In the genomic region with DNA sequence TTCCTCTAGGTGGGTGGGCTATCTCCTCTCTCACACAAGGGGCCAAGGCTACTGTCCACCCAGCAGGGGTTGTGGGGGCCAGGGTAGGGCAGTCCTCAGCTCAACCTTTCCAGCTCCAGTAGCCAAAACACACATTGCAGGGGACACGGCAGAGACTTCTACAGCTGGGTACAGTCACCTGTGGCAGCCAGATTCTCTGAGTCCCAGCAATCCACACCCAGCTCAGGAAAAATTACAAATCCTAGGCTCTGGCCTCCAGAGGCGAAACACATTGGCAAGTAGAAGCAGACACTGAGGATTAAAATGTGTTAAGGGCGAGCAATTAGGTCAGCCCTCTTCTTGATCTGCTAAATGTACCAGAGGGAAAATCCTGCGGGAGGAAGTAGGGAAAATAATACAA, we compare ENCODE assay signal across 24 mouse cellular contexts. TPM values are rescaled to one million over a fixed set of nuclear protein-coding genes. Genes with fewer than 3 reads are reported as not detected.
DNase-seq lines count a peak whose midpoint lies in the region; ATAC-seq lines count a peak whose summit lies in the region.
"Had no signal": no experiment of that assay in that cellular context is flagged by ENCODE, and none has a peak within 500 bp of the region (broad histone marks: within the 10 kb centered on the region; RNA-seq: fewer than 3 reads in every experiment).

No protein-coding gene starts in this region.

- no peak overlapping the region for H3K27ac ChIP-seq in intestine, embryonic 14.5 days (ENCODE audit: low read depth)
- no peak overlapping the region for H3K27ac ChIP-seq in intestine, embryonic 15.5 days
- H3K27ac ChIP-seq: embryonic facial prominence, embryonic 13.5 days; forebrain, embryonic 12.5 days; heart, embryonic 10.5 days; heart, embryonic 15.5 days; hindbrain, embryonic 13.5 days; hindbrain, postnatal 0 days had no signal

- no peak overlapping the region for H3K4me2 ChIP-seq in intestine, embryonic 14.5 days (ENCODE audit: low read length)
- H3K4me2 ChIP-seq in intestine, embryonic 15.5 days (replicated peaks) = no peak overlapping the region
- H3K4me2 ChIP-seq: embryonic facial prominence, embryonic 13.5 days; forebrain, embryonic 12.5 days; heart, embryonic 15.5 days; hindbrain, embryonic 13.5 days had no signal

- H3K4me1 ChIP-seq in intestine, embryonic 14.5 days (replicated peaks; ENCODE audit: control insufficient read depth, insufficient read depth, low read length) = no peaks in the 10 kb centered on the region
- no peaks in the 10 kb centered on the region for H3K4me1 ChIP-seq in intestine, embryonic 15.5 days (replicated peaks)
- H3K4me1 ChIP-seq: forebrain, embryonic 12.5 days; heart, embryonic 15.5 days; hindbrain, embryonic 13.5 days had no signal

- no peak for ATAC-seq in intestine, embryonic 14.5 days (replicated peaks; ENCODE audit: low FRiP score, low TSS enrichment, low read depth)
- ATAC-seq in intestine, embryonic 15.5 days = no peak
- ATAC-seq: activated CD4-positive, CD25-positive, alpha-beta regulatory T cell, adult 4 months; CD4-positive, CD25-positive, alpha-beta regulatory T cell, adult 4 months; forebrain, embryonic 16.5 days; hindbrain, postnatal 0 days; intestine, embryonic 16.5 days; Patski had no signal

- WGBS in intestine, embryonic 14.5 days = 49% methylated on average over 4 of the region's 4 CpGs
- 58% methylated on average over 4 of the region's 4 CpGs for WGBS in intestine, embryonic 15.5 days

- H3K9ac ChIP-seq in intestine, embryonic 14.5 days (ENCODE audit: low read length) = no peak overlapping the region
- H3K9ac ChIP-seq in intestine, embryonic 15.5 days = no peak overlapping the region
- H3K9ac ChIP-seq: embryonic facial prominence, embryonic 13.5 days; forebrain, embryonic 12.5 days; heart, embryonic 15.5 days; hindbrain, embryonic 13.5 days had no signal

- DNase-seq in heart, adult 11 months = peak; percentile 95
- DNase-seq in heart, postnatal 4 days = no peak
- peak; percentile 18 for DNase-seq in intestine, embryonic 14.5 days (ENCODE audit: low spot score)
- DNase-seq in Muller cell, postnatal 12 days (ENCODE audit: inconsistent ontology term) = peak; percentile 30
- DNase-seq in retina, postnatal 1 day = peak; percentile 48
- no peak for DNase-seq in left cerebral cortex, postnatal 4 days
- DNase-seq: B cell, adult 2 months; cerebellum, adult 11-12 months; cerebellum, adult 9-10 months; cerebellum, postnatal 25 days; gastrocnemius, postnatal 14 days had no signal

- H3K9me3 ChIP-seq in intestine, embryonic 14.5 days (ENCODE audit: control insufficient read depth, low read length) = no peaks in the 10 kb centered on the region
- H3K9me3 ChIP-seq in intestine, embryonic 15.5 days = no peaks in the 10 kb centered on the region
- H3K9me3 ChIP-seq: embryonic facial prominence, embryonic 13.5 days; forebrain, embryonic 12.5 days; G1E; heart, embryonic 15.5 days had no signal

- no peaks in the 10 kb centered on the region for H3K27me3 ChIP-seq in intestine, embryonic 14.5 days (replicated peaks; ENCODE audit: control insufficient read depth, insufficient read depth, low read length)
- H3K27me3 ChIP-seq in intestine, embryonic 15.5 days (replicated peaks) = no peaks in the 10 kb centered on the region
- H3K27me3 ChIP-seq: embryonic facial prominence, embryonic 13.5 days; forebrain, embryonic 12.5 days; heart, embryonic 15.5 days; hindbrain, embryonic 13.5 days; Patski had no signal

- no peak overlapping the region for H3K4me3 ChIP-seq in intestine, embryonic 14.5 days (ENCODE audit: low read depth, low read length)
- H3K4me3 ChIP-seq in intestine, embryonic 15.5 days (replicated peaks) = no peak overlapping the region
- H3K4me3 ChIP-seq: embryonic facial prominence, embryonic 13.5 days; forebrain, embryonic 12.5 days; heart, embryonic 10.5 days; heart, embryonic 15.5 days; hindbrain, embryonic 13.5 days had no signal

- intact Hi-C loops in left cerebral cortex, postnatal 4 days (cut with DNase I) = loop anchor here (5.0 kb wide), 2 partner anchors 439 to 549 kb away; no protein-coding TSS in a partner anchor

- no peaks in the 10 kb centered on the region for H3K36me3 ChIP-seq in intestine, embryonic 14.5 days (ENCODE audit: control insufficient read depth, insufficient read depth, low read length)
- H3K36me3 ChIP-seq in intestine, embryonic 15.5 days = no peaks in the 10 kb centered on the region
- H3K36me3 ChIP-seq: embryonic facial prominence, embryonic 13.5 days; forebrain, embryonic 12.5 days; G1E; heart, embryonic 10.5 days; heart, embryonic 15.5 days; hindbrain, embryonic 13.5 days had no signal

RNA-seq across cellular contexts. Expression of a gene that starts 49.1 kb away (rescaled TPM):
- total RNA-seq in heart, postnatal 4 days (2021) = 10 to 100 TPM; 35.7 to 37.3 TPM
- 21.0 and 23.7 TPM in 2 replicates for polyA plus RNA-seq in intestine, embryonic 14.5 days (2014; fragmentation: Nextera tagmentation; extraction: Ambion mirVana)
- 15.1 and 17.4 TPM in 2 replicates for polyA plus RNA-seq in intestine, embryonic 15.5 days (2015; fragmentation: Nextera tagmentation; extraction: Ambion mirVana)
- 10 to 100 TPM; 10.4 to 12.8 TPM for total RNA-seq in left cerebral cortex, postnatal 4 days (2021)
- polyA plus RNA-seq: activated CD4-positive, CD25-positive, alpha-beta regulatory T cell, adult 4 months had no signal

Comparison
In these comparisons a context has a peak if more than half of its experiments do, and no peak if none do; other contexts are left out.
1. DNase-seq: peak in heart, adult 11 months (single experiment), intestine, embryonic 14.5 days (single experiment), Muller cell, postnatal 12 days (single experiment) and retina, postnatal 1 day (single experiment); none in heart, postnatal 4 days (single experiment) and left cerebral cortex, postnatal 4 days (single experiment).